Mouse (Mus musculus) lung, embryonic 16.5 days (tissue): ENCODE measurements around the gene Tmc8. TPM values are rescaled to one million over a fixed set of nuclear protein-coding genes. Genes with fewer than 3 reads are reported as not detected.

Source experiments
- ATAC-seq: fragments of 200-750 bp; cut with Nextera tagmentation; 2 replicates; pipeline ENCODE4 v1.8.0; 2017; ENCODE audit warnings: low read depth, mild to moderate bottlenecking, moderate library complexity
- H3K27ac ChIP-seq: fragments of 300-500 bp; sonication (generic); 2 replicates; pipeline ENCODE4 v1.5.1; 2014; ENCODE audit warnings: mild to moderate bottlenecking, control low read depth, low read length
- H3K27me3 ChIP-seq: fragments of 300-500 bp; sonication (generic); 2 replicates; pipeline ENCODE4 v1.6.1; 2014; ENCODE audit warnings: low read depth, low read length, mixed read lengths; ENCODE audit not compliant: control insufficient read depth, insufficient read depth
- H3K36me3 ChIP-seq: fragments of 300-500 bp; sonication (generic); 2 replicates; pipeline ENCODE4 v1.6.1; 2014; ENCODE audit warnings: low read length; ENCODE audit not compliant: control insufficient read depth, insufficient read depth
- H3K4me1 ChIP-seq: fragments of 300-500 bp; sonication (generic); replicated peaks from 2 replicates; pipeline ENCODE4 v1.6.1; 2014; ENCODE audit warnings: low read length, mixed read lengths; ENCODE audit not compliant: control insufficient read depth, insufficient read depth
- H3K4me2 ChIP-seq: fragments of 300-500 bp; sonication (generic); 2 replicates; pipeline ENCODE4 v1.6.1; 2014; ENCODE audit warnings: low read depth, low read length, control low read depth
- H3K4me3 ChIP-seq: fragments of 300-500 bp; sonication (generic); 2 replicates; pipeline ENCODE4 v1.5.1; 2014; ENCODE audit warnings: mild to moderate bottlenecking, low read length, control low read depth
- H3K9ac ChIP-seq: fragments of 300-500 bp; sonication (generic); 2 replicates; pipeline ENCODE4 v1.6.1; 2014; ENCODE audit warnings: low read length, control low read depth
- H3K9me3 ChIP-seq: fragments of 300-500 bp; sonication (generic); 2 replicates; pipeline ENCODE4 v1.6.1; 2016; ENCODE audit warnings: low read length; ENCODE audit not compliant: control insufficient read depth
- WGBS: fragments of 180-500 bp; shearing (Covaris S2); extraction: QIAGEN DNeasy Blood & Tissue Kit; methylation state at CpG from one replicate; pipeline ENCODE4 v1.1.7; 2014; 5-methylcytosine and 5-hydroxymethylcytosine counted together
- polyA plus RNA-seq: library from polyadenylated mRNA; unstranded; fragments of >200 nt; fragmentation: Nextera tagmentation; extraction: Ambion mirVana; gene quantifications from 2 replicates; pipeline ENCODE4 v1.2.1, GENCODE M21; 2015

Gene Tmc8
- polyA plus RNA-seq, 1 experiment from 2014 or later, result 4.0 TPM

DNA sequence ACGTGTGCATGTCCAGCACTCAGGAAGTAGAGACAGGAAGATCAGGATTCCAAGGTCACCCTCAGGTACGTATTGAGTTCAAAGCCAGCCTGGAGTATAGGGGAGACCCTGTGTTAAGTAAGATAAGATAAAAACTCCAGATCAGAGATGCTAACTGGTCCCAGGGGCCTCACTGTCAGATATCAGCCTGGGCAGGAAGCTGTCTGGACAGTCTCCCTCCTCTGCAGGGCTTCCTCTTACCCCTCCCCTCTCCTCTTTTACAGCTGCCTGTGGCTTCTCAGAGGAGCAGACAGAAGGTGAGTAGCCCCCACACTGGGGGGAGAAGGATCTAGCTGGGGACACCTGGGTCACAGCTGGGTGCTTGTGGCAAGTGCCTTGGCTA is 16.3 kb downstream of the Tmc8 start:
- Histone ChIP-seq H3K36me3 (no peaks in the 10 kb centered on the region), H3K27ac (no peak overlapping the region), H3K9ac (no peak overlapping the region), H3K4me1 (peaks cover 6% of the 10 kb centered on the region; the same call in 1 of the 2 replicates), H3K4me3 (no peak overlapping the region), H3K9me3 (no peaks in the 10 kb centered on the region), H3K27me3 (no peaks in the 10 kb centered on the region), H3K4me2 (no peak overlapping the region)
- ATAC-seq, result 0 out of 2 replicates have a peak, but pooled peaks have one; percentile 8
- 19% methylated on average over 2 of the region's 2 CpGs for WGBS

- ATAC-seq, result no peak
- no peaks in the 10 kb centered on the region for H3K36me3 ChIP-seq
- H3K4me3 ChIP-seq, result no peak overlapping the region
- no peaks in the 10 kb centered on the region for H3K9me3 ChIP-seq
- 56% methylated on average over 5 of the region's 5 CpGs for WGBS
- no peaks in the 10 kb centered on the region for H3K27me3 ChIP-seq
- H3K4me2 ChIP-seq, result no peak overlapping the region
- H3K9ac ChIP-seq, result no peak overlapping the region
- H3K4me1 ChIP-seq, result peaks cover 6% of the 10 kb centered on the region; the same call in 1 of the 2 replicates
- no peak overlapping the region for H3K27ac ChIP-seq
Observed at GRCm38 (mm10) chr11:117799174-117799573, 17.3 kb downstream of the Tmc8 start.

DNA sequence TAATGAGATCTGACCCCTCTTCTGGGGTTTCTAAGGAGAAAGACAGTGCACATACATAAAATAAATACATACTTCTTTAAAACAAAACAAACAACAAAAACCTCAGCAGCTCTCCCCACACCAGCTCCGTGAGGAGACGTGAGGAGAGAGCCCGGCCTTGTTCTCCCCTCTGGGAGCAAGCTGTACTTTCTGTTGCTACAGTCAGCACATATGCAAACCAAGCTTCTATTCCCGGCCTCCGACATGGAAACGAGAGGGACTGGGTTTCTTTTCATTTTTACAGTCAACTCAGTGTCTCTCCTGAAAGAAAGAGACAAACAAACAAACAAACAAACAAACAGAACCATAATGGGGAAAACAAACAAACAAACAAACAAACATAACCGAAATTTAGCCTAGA is 18.2 kb downstream of the Tmc8 start:
- Histone ChIP-seq H3K9me3 (no peaks in the 10 kb centered on the region), H3K27ac (no peak overlapping the region), H3K4me1 (peaks cover 6% of the 10 kb centered on the region; the same call in 1 of the 2 replicates), H3K4me3 (no peak overlapping the region), H3K27me3 (no peaks in the 10 kb centered on the region), H3K4me2 (no peak overlapping the region), H3K9ac (no peak overlapping the region), H3K36me3 (no peaks in the 10 kb centered on the region)
- 76% methylated on average over 7 of the region's 7 CpGs for WGBS
- ATAC-seq, result no peak

GRCm38 (mm10) chr11:117801650-117802049 is 19.8 kb downstream of the Tmc8 start:
- H3K4me1 ChIP-seq, result peaks cover 6% of the 10 kb centered on the region; the same call in 1 of the 2 replicates
- H3K9ac ChIP-seq, result no peak overlapping the region
- no peaks in the 10 kb centered on the region for H3K27me3 ChIP-seq
- H3K4me3 ChIP-seq, result no peak overlapping the region
- H3K27ac ChIP-seq, result no peak overlapping the region
- no peak overlapping the region for H3K4me2 ChIP-seq
- no peaks in the 10 kb centered on the region for H3K36me3 ChIP-seq
- no peaks in the 10 kb centered on the region for H3K9me3 ChIP-seq
- 65% methylated on average over 7 of the region's 7 CpGs for WGBS
- ATAC-seq, result no peak

GRCm38 (mm10) chr11:117803166-117803688 is 21.4 kb downstream of the Tmc8 start:
- H3K9me3 ChIP-seq, result no peaks in the 10 kb centered on the region
- WGBS, result 67% methylated on average over 3 of the region's 3 CpGs
- no peaks in the 10 kb centered on the region for H3K36me3 ChIP-seq
- H3K4me1 ChIP-seq, result peaks cover 3% of the 10 kb centered on the region; the same call in 1 of the 2 replicates
- H3K4me2 ChIP-seq, result no peak overlapping the region
- H3K27ac ChIP-seq, result no peak overlapping the region
- no peak overlapping the region for H3K9ac ChIP-seq
- H3K27me3 ChIP-seq, result no peaks in the 10 kb centered on the region
- ATAC-seq, result no peak
- no peak overlapping the region for H3K4me3 ChIP-seq

DNA sequence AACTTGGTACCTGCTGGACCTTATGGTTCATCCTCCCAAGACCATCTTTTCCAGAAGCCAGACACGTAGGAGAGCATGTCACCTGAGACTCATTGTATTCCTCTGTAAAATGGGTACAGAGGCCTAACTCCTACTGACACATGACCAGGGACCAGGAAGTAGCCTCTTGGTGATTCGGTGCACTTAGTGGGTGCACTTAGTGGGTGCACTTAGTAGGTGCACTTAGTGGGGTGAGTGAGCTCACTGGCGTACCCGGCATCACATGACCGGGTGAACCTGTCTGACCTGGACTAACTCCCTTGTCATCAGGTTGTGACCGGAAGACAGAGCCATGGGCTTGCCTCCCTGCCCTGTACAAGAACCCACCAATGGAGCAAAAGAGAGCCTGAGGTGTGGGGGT is 24.9 kb downstream of the Tmc8 start:
- H3K4me3 ChIP-seq, result no peak overlapping the region
- ATAC-seq, result no peak
- H3K27me3 ChIP-seq, result no peaks in the 10 kb centered on the region
- H3K9ac ChIP-seq, result no peak overlapping the region
- H3K4me2 ChIP-seq, result no peak overlapping the region
- H3K27ac ChIP-seq, result no peak overlapping the region
- H3K36me3 ChIP-seq, result no peaks in the 10 kb centered on the region
- no peaks in the 10 kb centered on the region for H3K9me3 ChIP-seq
- H3K4me1 ChIP-seq, result peaks cover 14% of the 10 kb centered on the region
- WGBS, result 91% methylated on average over 6 of the region's 6 CpGs

GRCm38 (mm10) chr11:117809407-117810311 is 27.8 kb downstream of the Tmc8 start, which contains the start of the genes Gm20708 and Syngr2:
TSS of gene Gm20708 (plus strand) at chr11:117809668.
TSS of gene Syngr2 (plus strand) at chr11:117809668.
- peaks cover 8% of the 10 kb centered on the region for H3K36me3 ChIP-seq
- H3K4me1 ChIP-seq, result peaks cover 14% of the 10 kb centered on the region
- peak within 1 kb of the TSS; percentile 75 for H3K4me3 ChIP-seq
- no peaks in the 10 kb centered on the region for H3K9me3 ChIP-seq
- under 1% methylated on average over 68 of the region's 75 CpGs for WGBS
- H3K27ac ChIP-seq, result peak within 1 kb of the TSS; percentile 82
- peak within 1 kb of the TSS; percentile 99 for H3K4me2 ChIP-seq
- ATAC-seq, result peak; percentile 81
- no peaks in the 10 kb centered on the region for H3K27me3 ChIP-seq
- peak within 1 kb of the TSS; percentile 84 for H3K9ac ChIP-seq

GRCm38 (mm10) chr11:117810401-117811046 is 28.6 kb downstream of the Tmc8 start:
- Histone ChIP-seq H3K27me3 (no peaks in the 10 kb centered on the region), H3K4me3 (peak overlapping the region; percentile 75), H3K4me2 (peak overlapping the region; percentile 99), H3K9me3 (no peaks in the 10 kb centered on the region), H3K27ac (peak overlapping the region; percentile 82), H3K9ac (peak overlapping the region; percentile 84), H3K36me3 (peaks cover 14% of the 10 kb centered on the region), H3K4me1 (peaks cover 14% of the 10 kb centered on the region)
- 0% methylated on average over 21 of the region's 21 CpGs for WGBS
- peak; percentile 87 for ATAC-seq

DNA sequence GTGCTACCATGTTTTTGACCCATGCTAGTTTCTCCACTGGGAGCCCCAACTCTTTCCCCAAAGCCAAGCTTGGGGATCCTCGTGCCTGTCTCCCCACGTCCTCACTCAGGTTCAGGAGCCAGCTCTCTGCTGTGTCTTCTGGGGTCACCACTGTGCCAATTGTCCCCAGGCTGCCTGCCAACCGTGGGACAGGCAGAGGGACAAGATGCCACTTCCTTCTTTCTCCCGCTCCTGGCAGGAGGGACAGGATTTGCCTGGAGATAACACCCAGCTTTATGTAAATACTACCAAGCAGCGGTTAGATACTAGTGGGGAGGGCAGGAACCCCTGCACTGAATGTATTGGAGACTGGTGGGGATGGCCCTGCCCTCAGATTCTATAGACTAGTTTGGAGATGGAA is 32.0 kb downstream of the Tmc8 start:
- Histone ChIP-seq H3K4me2 (no peak overlapping the region), H3K9ac (0 out of 2 replicates have a peak overlapping the region, but pooled peaks have one; percentile 9), H3K27ac (peak overlapping the region; percentile 7; the same call in 1 of the 2 replicates), H3K27me3 (no peaks in the 10 kb centered on the region), H3K4me1 (peaks cover 14% of the 10 kb centered on the region), H3K9me3 (no peaks in the 10 kb centered on the region), H3K4me3 (no peak overlapping the region), H3K36me3 (peaks cover 31% of the 10 kb centered on the region)
- WGBS, result 48% methylated on average over 5 of the region's 5 CpGs
- no peak for ATAC-seq
